Mouse (Mus musculus) cerebellum, postnatal 25 days (tissue): ENCODE results near the gene Tm6sf2.
"Not testable (repeated sequence)": the region's sequence is repeated elsewhere in the genome, so short reads cannot be mapped to it uniquely, and the experiment has no call there.

Source experiments
- DNase-seq, 2 experiments: peaks; one replicate each; pipeline ENCODE4 v3.0.0; 2021; ENCODE audit warnings: mixed read lengths in 2 of 2

The Tm6sf2 gene

GRCm38 (mm10) chr8:70072441-70073069 is at the start of gene Tm6sf2:
Gene Tm6sf2 (plus strand): TSS chr8:70072924.
- DNase-seq = peak in 1 of 2 experiments; percentile 15

- DNase-seq = no peak
Measured at GRCm38 (mm10) chr8:70023596-70023995, 49.1 kb upstream of the Tm6sf2 start.

GRCm38 (mm10) chr8:70026151-70026550 is 46.6 kb upstream of the Tm6sf2 start:
- DNase-seq = no peak

- no peak for DNase-seq
Measured at GRCm38 (mm10) chr8:70030255-70030654, 42.5 kb upstream of the Tm6sf2 start.

GRCm38 (mm10) chr8:70037994-70038393 is 34.7 kb upstream of the Tm6sf2 start:
- DNase-seq = no peak

- DNase-seq = peak in 1 of 2 experiments; percentile 59
Measured at GRCm38 (mm10) chr8:70041885-70042546, 30.7 kb upstream of the Tm6sf2 start.

- peak; percentile 98 for DNase-seq
Measured at GRCm38 (mm10) chr8:70042583-70043455, 29.9 kb upstream of the Tm6sf2 start, which contains the start of the genes Mau2 and Sugp1. Gene Mau2 (minus strand): TSS chr8:70042734. Gene Sugp1 (plus strand): TSS chr8:70042813.

- DNase-seq = no peak
Measured at GRCm38 (mm10) chr8:70043996-70044395, 28.7 kb upstream of the Tm6sf2 start.

- no peak for DNase-seq
Measured at GRCm38 (mm10) chr8:70049662-70050061, 23.1 kb upstream of the Tm6sf2 start.

- DNase-seq = not testable (repeated sequence)
Measured at GRCm38 (mm10) chr8:70050434-70050833, 22.3 kb upstream of the Tm6sf2 start.

GRCm38 (mm10) chr8:70057721-70058120 is 15.0 kb upstream of the Tm6sf2 start:
- no peak for DNase-seq

- no peak for DNase-seq
Measured at GRCm38 (mm10) chr8:70071836-70072440, 786 bp upstream of the Tm6sf2 start.

GRCm38 (mm10) chr8:70073120-70073519 is 396 bp downstream of the Tm6sf2 start:
- DNase-seq = no peak

- DNase-seq = no peak
Measured at GRCm38 (mm10) chr8:70073682-70074081, 958 bp downstream of the Tm6sf2 start.

- peak in 1 of 2 experiments; percentile 63 for DNase-seq
Measured at GRCm38 (mm10) chr8:70081976-70082375, 9.3 kb downstream of the Tm6sf2 start.

GRCm38 (mm10) chr8:70083285-70083684 is 10.6 kb downstream of the Tm6sf2 start, which contains the start of gene Hapln4:
Gene Hapln4 (plus strand): TSS chr8:70083457.
- DNase-seq = peak; percentile 88 to 93

- peak; percentile 61 to 65 for DNase-seq
Measured at GRCm38 (mm10) chr8:70084191-70085065, 11.7 kb downstream of the Tm6sf2 start.

- DNase-seq = no peak
Measured at GRCm38 (mm10) chr8:70086151-70086550, 13.4 kb downstream of the Tm6sf2 start.

- no peak for DNase-seq
Measured at GRCm38 (mm10) chr8:70087237-70087636, 14.5 kb downstream of the Tm6sf2 start.

- peak; percentile 66 to 77 for DNase-seq
Measured at GRCm38 (mm10) chr8:70087836-70088650, 15.3 kb downstream of the Tm6sf2 start.
